20 mouse cellular contexts compared by ENCODE assay signal in genomic region chr12:106764516-106764915, GRCm38 (mm10).
"Had no signal": no experiment of that assay in that cellular context is flagged by ENCODE, and none has a peak within 500 bp of the region (broad histone marks: within the 10 kb centered on the region; RNA-seq: fewer than 3 reads in every experiment).

No protein-coding gene starts in this region.

- H3K9ac ChIP-seq: limb, embryonic 13.5 days; liver, embryonic 12.5 days; liver, embryonic 15.5 days; midbrain, embryonic 12.5 days; neural tube, embryonic 13.5 days had no signal

- DNase-seq: kidney, adult 9 months; kidney, postnatal 14 days; kidney, postnatal 4 days; liver; lung, adult 18-20 months; retina, postnatal 1 day; right cerebral cortex, postnatal 4 days; thymus, adult 2 months; thymus, postnatal 14 days; thymus, postnatal 4 days had no signal

- H3K27ac ChIP-seq: limb, embryonic 10.5 days; limb, embryonic 13.5 days; liver, embryonic 12.5 days; liver, embryonic 15.5 days; macrophage; midbrain, embryonic 12.5 days; neural tube, embryonic 13.5 days; stomach, postnatal 0 days had no signal

- H3K9me3 ChIP-seq: limb, embryonic 10.5 days; limb, embryonic 13.5 days; liver, embryonic 12.5 days; liver, embryonic 15.5 days; midbrain, embryonic 12.5 days had no signal

- H3K36me3 ChIP-seq: limb, embryonic 10.5 days; limb, embryonic 13.5 days; liver, embryonic 12.5 days; liver, embryonic 15.5 days; midbrain, embryonic 12.5 days; neural tube, embryonic 13.5 days had no signal

- H3K4me1 ChIP-seq: limb, embryonic 10.5 days; limb, embryonic 13.5 days; liver, embryonic 12.5 days; liver, embryonic 15.5 days; midbrain, embryonic 12.5 days; neural tube, embryonic 13.5 days had no signal

- H3K27me3 ChIP-seq: limb, embryonic 13.5 days; liver, embryonic 12.5 days; liver, embryonic 15.5 days; midbrain, embryonic 12.5 days; neural tube, embryonic 13.5 days had no signal

- H3K4me2 ChIP-seq: limb, embryonic 13.5 days; liver, embryonic 12.5 days; liver, embryonic 15.5 days; midbrain, embryonic 12.5 days; neural tube, embryonic 13.5 days had no signal

- ATAC-seq: liver, embryonic 12.5 days; midbrain, embryonic 16.5 days had no signal

- H3K4me3 ChIP-seq: limb, embryonic 10.5 days; limb, embryonic 13.5 days; liver, embryonic 12.5 days; liver, embryonic 15.5 days; midbrain, embryonic 12.5 days; myocyte; neural tube, embryonic 13.5 days had no signal
